Mouse (Mus musculus): ENCODE results near the gene Pex7. TPM values are rescaled to one million over a fixed set of nuclear protein-coding genes. Genes with fewer than 3 reads are reported as not detected.
A peak's percentile ranks its signal among the peaks of the same experiment; 100 is the strongest.

The Pex7 gene
- total and polyA plus RNA-seq, 2 experiments from 2014 or later: 24.2 to 46.7 TPM

DNA sequence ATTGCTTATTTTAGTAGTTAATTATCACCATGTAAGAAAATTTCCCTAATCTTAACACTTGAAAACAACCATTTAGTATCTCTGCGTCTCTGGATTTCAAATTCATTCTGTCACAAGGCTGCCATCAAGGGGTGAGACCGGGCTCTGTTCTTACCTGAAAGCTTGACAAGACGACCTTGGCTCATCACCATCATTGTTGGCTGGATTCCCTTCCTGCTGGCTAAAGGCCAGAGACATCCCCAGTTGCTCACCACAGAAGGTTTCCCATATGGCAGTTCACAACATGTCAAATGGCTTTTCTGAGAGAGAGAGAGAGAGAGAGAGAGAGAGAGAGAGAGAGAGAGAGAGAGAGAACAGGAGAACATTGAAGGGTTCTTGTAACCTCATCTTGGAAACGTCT is 14.9 kb upstream of the Pex7 start:
- no peaks in the 10 kb centered on the region for H3K36me3 ChIP-seq (replicated peaks; ENCODE audit: control insufficient read depth, insufficient read depth, low read length)
- H3K27me3 ChIP-seq (ENCODE audit: control insufficient read depth, insufficient read depth, low read length): no peaks in the 10 kb centered on the region
- TF ChIP-seq EP300 (IDR thresholded peaks at IDR 0.05; ENCODE audit: low read depth) (no peak), CTCF (IDR thresholded peaks at IDR 0.05; ENCODE audit: low read depth) (no peak)
- ATAC-seq (ENCODE audit: insufficient read depth, low read depth): no peak
- no peak overlapping the region for H3K4me3 ChIP-seq (ENCODE audit: low read depth, low read length)
- no peaks in the 10 kb centered on the region for H3K9me3 ChIP-seq (replicated peaks; ENCODE audit: control insufficient read depth, low read length)
- H3K27ac ChIP-seq (ENCODE audit: low read depth): no peak overlapping the region
- H3K9ac ChIP-seq (replicated peaks; ENCODE audit: low read depth, low read length): no peak overlapping the region
- no peak overlapping the region for H3K4me2 ChIP-seq (ENCODE audit: low read depth, low read length)
- peaks cover 9% of the 10 kb centered on the region; the same call in 1 of the 2 replicates for H3K4me1 ChIP-seq (ENCODE audit: control insufficient read depth, insufficient read depth)
- WGBS: 37% methylated on average over 4 of the region's 4 CpGs
- no peak for DNase-seq (ENCODE audit: low spot score)

DNA sequence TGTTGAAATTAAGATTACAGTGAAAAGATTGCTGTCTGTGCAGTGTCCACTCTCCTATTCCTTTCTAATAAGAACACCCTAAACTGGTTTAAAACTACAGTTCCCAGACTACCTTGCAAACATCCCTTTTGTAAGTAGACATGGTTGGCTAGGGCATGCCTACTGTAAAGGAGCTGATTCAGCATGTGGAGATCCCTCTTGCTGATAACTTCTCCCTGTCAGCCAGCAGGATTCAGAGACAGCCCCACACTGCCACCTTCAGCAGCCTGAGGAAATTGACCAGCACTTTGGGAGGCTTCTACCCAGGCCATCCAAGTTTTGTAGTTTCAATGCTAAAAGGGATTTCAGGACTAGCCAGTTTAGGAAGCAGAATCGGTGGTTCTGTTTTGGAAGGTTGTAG is 7.8 kb upstream of the Pex7 start:
- Histone ChIP-seq H3K4me3 (ENCODE audit: low read depth, low read length) (no peak overlapping the region), H3K36me3 (replicated peaks; ENCODE audit: control insufficient read depth, insufficient read depth, low read length) (no peaks in the 10 kb centered on the region), H3K9ac (replicated peaks; ENCODE audit: low read depth, low read length) (no peak overlapping the region), H3K4me2 (ENCODE audit: low read depth, low read length) (no peak overlapping the region), H3K9me3 (replicated peaks; ENCODE audit: control insufficient read depth, low read length) (no peaks in the 10 kb centered on the region), H3K27ac (ENCODE audit: low read depth) (no peak overlapping the region), H3K4me1 (ENCODE audit: control insufficient read depth, insufficient read depth) (no peaks in the 10 kb centered on the region), H3K27me3 (ENCODE audit: control insufficient read depth, insufficient read depth, low read length) (no peaks in the 10 kb centered on the region)
- WGBS: 35% methylated on average over 1 of the region's 1 CpGs
- ATAC-seq (ENCODE audit: insufficient read depth, low read depth) (peak; percentile 39; the same call in 1 of the 2 replicates), DNase-seq (ENCODE audit: low spot score) (peak; percentile 43)
- TF ChIP-seq EP300 (IDR thresholded peaks at IDR 0.05; ENCODE audit: low read depth) (no peak), CTCF (IDR thresholded peaks at IDR 0.05; ENCODE audit: low read depth) (peak; percentile 44)

DNA sequence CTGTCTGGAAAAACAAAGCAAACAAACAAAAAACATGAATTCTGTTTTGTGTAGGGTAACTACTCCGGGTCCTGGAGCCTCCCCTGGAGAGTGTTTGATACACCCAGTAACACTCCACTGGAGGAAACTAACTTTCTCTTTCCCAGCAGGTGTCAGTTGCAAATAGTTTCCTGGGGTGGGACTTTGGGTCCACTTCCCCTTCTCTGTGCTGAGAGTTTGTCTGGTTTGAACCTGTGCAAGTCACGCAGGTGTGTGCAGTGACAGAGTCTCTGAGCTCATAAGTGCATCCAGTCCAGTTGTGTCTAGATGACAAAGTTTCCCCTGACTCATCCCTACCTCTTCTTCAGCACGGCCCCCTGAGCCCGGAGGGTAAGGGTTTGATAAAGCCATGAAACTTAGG is 6.3 kb upstream of the Pex7 start:
- DNase-seq (ENCODE audit: low spot score) (no peak), ATAC-seq (ENCODE audit: insufficient read depth, low read depth) (no peak)
- Histone ChIP-seq H3K36me3 (replicated peaks; ENCODE audit: control insufficient read depth, insufficient read depth, low read length) (no peaks in the 10 kb centered on the region), H3K9ac (replicated peaks; ENCODE audit: low read depth, low read length) (no peak overlapping the region), H3K9me3 (replicated peaks; ENCODE audit: control insufficient read depth, low read length) (no peaks in the 10 kb centered on the region), H3K4me3 (ENCODE audit: low read depth, low read length) (no peak overlapping the region), H3K4me2 (ENCODE audit: low read depth, low read length) (no peak overlapping the region), H3K27me3 (ENCODE audit: control insufficient read depth, insufficient read depth, low read length) (no peaks in the 10 kb centered on the region), H3K27ac (ENCODE audit: low read depth) (no peak overlapping the region), H3K4me1 (ENCODE audit: control insufficient read depth, insufficient read depth) (no peaks in the 10 kb centered on the region)
- WGBS: 77% methylated on average over 4 of the region's 4 CpGs
- TF ChIP-seq EP300 (IDR thresholded peaks at IDR 0.05; ENCODE audit: low read depth) (no peak), CTCF (IDR thresholded peaks at IDR 0.05; ENCODE audit: low read depth) (no peak)

DNA sequence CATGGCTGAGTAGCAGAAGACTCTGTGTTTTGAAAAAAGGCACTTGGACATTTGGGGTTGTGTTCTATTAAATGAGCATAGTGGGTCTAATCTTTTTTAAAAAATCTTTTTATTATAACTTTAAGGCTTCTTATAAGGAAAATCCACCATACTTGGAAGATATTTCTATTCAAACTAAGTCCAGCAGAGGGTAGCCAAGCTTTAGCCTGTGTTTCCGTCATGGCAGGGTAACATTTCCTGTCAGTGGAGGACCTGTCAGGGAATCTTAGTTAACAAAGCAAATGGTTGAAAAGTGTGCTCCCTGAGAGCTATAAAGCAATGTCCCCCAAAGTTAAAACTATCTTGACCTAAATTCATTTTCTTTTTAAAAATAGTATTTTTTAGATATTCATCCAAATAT is 4.1 kb upstream of the Pex7 start:
- H3K4me2 ChIP-seq (ENCODE audit: low read depth, low read length): no peak overlapping the region
- WGBS: 10% methylated on average over 1 of the region's 1 CpGs
- H3K9ac ChIP-seq (replicated peaks; ENCODE audit: low read depth, low read length): no peak overlapping the region
- no peak overlapping the region for H3K4me3 ChIP-seq (ENCODE audit: low read depth, low read length)
- no peaks in the 10 kb centered on the region for H3K4me1 ChIP-seq (ENCODE audit: control insufficient read depth, insufficient read depth)
- TF ChIP-seq CTCF (IDR thresholded peaks at IDR 0.05; ENCODE audit: low read depth): peak; percentile 79
- TF ChIP-seq EP300 (IDR thresholded peaks at IDR 0.05; ENCODE audit: low read depth): no peak
- H3K27me3 ChIP-seq (ENCODE audit: control insufficient read depth, insufficient read depth, low read length): no peaks in the 10 kb centered on the region
- ATAC-seq (ENCODE audit: insufficient read depth, low read depth) (no peak), DNase-seq (ENCODE audit: low spot score) (peak; percentile 46)
- H3K9me3 ChIP-seq (replicated peaks; ENCODE audit: control insufficient read depth, low read length): no peaks in the 10 kb centered on the region
- no peaks in the 10 kb centered on the region for H3K36me3 ChIP-seq (replicated peaks; ENCODE audit: control insufficient read depth, insufficient read depth, low read length)
- no peak overlapping the region for H3K27ac ChIP-seq (ENCODE audit: low read depth)

DNA sequence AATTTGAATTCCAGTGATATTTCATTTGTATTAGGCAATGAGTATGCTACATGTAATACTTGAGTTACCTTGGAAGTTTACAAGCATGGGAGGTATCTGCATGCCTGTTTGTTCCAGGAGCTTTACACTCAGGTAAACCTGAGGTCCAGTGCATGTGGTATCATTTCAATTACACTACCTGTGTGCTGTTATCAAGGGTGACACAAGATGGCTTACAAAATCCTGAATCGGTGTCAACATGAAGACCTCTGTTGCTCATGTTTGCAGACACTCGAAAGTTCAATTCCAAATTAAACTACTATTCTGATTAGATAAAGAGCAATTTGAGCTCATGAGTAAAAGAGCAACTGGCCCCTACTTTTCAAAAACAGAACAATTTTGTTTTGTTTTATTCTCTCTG is 3.0 kb upstream of the Pex7 start:
- Histone ChIP-seq H3K4me3 (ENCODE audit: low read depth, low read length) (no peak overlapping the region), H3K4me1 (ENCODE audit: control insufficient read depth, insufficient read depth) (no peaks in the 10 kb centered on the region), H3K36me3 (replicated peaks; ENCODE audit: control insufficient read depth, insufficient read depth, low read length) (no peaks in the 10 kb centered on the region), H3K9ac (replicated peaks; ENCODE audit: low read depth, low read length) (no peak overlapping the region), H3K9me3 (replicated peaks; ENCODE audit: control insufficient read depth, low read length) (no peaks in the 10 kb centered on the region), H3K27ac (ENCODE audit: low read depth) (no peak overlapping the region), H3K4me2 (ENCODE audit: low read depth, low read length) (no peak overlapping the region), H3K27me3 (ENCODE audit: control insufficient read depth, insufficient read depth, low read length) (no peaks in the 10 kb centered on the region)
- DNase-seq (ENCODE audit: low spot score) (no peak), ATAC-seq (ENCODE audit: insufficient read depth, low read depth) (no peak)
- TF ChIP-seq CTCF (IDR thresholded peaks at IDR 0.05; ENCODE audit: low read depth) (no peak), EP300 (IDR thresholded peaks at IDR 0.05; ENCODE audit: low read depth) (no peak)
- 76% methylated on average over 2 of the region's 2 CpGs for WGBS

DNA sequence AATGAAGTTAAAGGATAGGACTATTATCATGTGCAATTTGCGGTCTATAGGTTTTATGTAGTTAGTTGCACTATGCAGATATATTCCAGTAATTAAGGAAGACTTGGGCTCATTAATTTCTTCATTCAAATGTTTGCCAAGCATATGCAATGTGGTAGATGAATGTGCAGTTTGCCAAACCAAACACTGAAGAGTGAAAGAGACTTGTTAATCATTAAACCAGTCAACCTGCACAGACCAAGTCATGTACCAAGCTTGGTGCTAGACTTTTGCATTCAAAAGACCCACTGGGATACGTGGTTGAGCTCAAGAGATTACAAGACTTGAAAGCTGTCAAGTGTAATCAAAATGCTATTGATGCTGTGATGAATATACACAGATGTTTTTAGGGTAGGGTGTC is 587 bp upstream of the Pex7 start:
- DNase-seq (ENCODE audit: low spot score) (no peak), ATAC-seq (ENCODE audit: insufficient read depth, low read depth) (no peak)
- H3K4me3 ChIP-seq (ENCODE audit: low read depth, low read length): no peak overlapping the region
- TF ChIP-seq CTCF (IDR thresholded peaks at IDR 0.05; ENCODE audit: low read depth): no peak
- no peak for TF ChIP-seq EP300 (IDR thresholded peaks at IDR 0.05; ENCODE audit: low read depth)
- no peaks in the 10 kb centered on the region for H3K36me3 ChIP-seq (replicated peaks; ENCODE audit: control insufficient read depth, insufficient read depth, low read length)
- no peaks in the 10 kb centered on the region for H3K4me1 ChIP-seq (ENCODE audit: control insufficient read depth, insufficient read depth)
- H3K4me2 ChIP-seq (ENCODE audit: low read depth, low read length): no peak overlapping the region
- H3K9me3 ChIP-seq (replicated peaks; ENCODE audit: control insufficient read depth, low read length): no peaks in the 10 kb centered on the region
- H3K9ac ChIP-seq (replicated peaks; ENCODE audit: low read depth, low read length): no peak overlapping the region
- no peak overlapping the region for H3K27ac ChIP-seq (ENCODE audit: low read depth)
- WGBS: 65% methylated on average over 2 of the region's 2 CpGs
- H3K27me3 ChIP-seq (ENCODE audit: control insufficient read depth, insufficient read depth, low read length): no peaks in the 10 kb centered on the region
